Mouse (Mus musculus): ENCODE results near the gene Axdnd1. TPM values are rescaled to one million over a fixed set of nuclear protein-coding genes. Genes with fewer than 3 reads are reported as not detected.

Gene Axdnd1
- polyA plus RNA-seq (2017; shearing (Covaris generic)), result 1 to 10 TPM in 1 of 3 experiments, under 1 TPM in 2; 0.34 to 1.0 (median 0.69) TPM

- ATAC-seq, result peak; percentile 88
Measured at GRCm38 (mm10) chr1:156420671-156421297, at the start of gene Axdnd1. TSS of gene Axdnd1 (minus strand) at chr1:156421159.

- ATAC-seq, result no peak
Measured at GRCm38 (mm10) chr1:156470557-156470956, 49.6 kb upstream of the Axdnd1 start.

GRCm38 (mm10) chr1:156468576-156468975, 47.6 kb upstream of the Axdnd1 start:
- no peak for ATAC-seq

GRCm38 (mm10) chr1:156467655-156468255, 46.8 kb upstream of the Axdnd1 start:
- ATAC-seq, result no peak

DNA sequence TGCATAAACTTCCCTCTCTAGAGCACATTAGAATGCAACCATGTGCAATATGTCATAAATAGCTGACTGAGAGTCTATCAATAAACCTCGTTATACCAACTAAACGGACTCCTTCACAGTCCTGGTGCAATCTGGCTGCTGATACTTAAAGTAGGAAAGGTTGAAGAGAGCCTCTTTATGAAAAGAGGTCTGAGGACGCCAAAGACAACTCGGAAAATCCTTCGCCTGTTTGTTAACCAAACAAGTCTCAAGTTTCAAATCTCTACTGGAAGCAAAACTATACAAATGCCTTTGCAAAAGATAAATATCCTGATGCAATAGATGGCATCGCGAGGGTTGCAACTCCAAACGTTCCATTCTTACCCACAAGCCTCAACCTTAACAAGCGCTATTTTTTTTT, 44.0 kb upstream of the Axdnd1 start:
- ATAC-seq, result no peak

- no peak for ATAC-seq
Measured at GRCm38 (mm10) chr1:156463981-156464853, 43.3 kb upstream of the Axdnd1 start.

DNA sequence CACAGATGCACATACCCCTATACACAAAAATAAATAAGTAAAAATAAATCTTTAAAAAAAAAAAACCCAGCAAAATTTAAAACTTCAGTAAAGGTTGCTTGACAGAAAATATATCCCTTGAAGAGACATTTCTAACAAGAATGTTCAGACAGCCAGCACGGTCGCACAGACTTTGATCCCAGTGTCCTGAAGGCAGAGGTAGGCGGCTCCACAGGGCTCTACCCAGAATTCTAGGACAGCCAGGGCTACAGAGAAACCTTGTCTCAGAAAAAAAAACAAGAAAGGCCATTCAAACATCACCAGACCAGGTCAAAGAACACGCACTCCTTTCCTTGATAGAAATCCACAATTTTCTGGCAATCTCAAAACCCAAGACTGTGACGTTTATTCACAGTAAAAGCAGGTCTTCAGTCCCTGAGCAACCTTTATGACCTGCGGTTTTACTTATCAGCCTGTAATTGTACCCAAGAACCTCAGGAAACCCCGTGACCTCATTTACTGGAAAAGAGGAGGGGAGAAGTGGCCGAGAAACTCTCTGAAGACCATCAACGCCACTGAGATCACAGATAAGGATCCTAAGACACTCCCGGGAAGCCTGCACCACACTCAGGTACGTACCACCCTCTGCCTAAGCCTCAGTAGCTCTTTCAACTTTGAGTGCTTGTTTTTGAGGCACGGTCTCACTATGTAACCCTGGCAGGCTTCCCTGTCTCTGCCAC, 41.5 kb upstream of the Axdnd1 start:
- ATAC-seq, result peak; percentile 15

GRCm38 (mm10) chr1:156461036-156461435, 40.1 kb upstream of the Axdnd1 start:
- no peak for ATAC-seq

- peak; percentile 5 for ATAC-seq
Measured at GRCm38 (mm10) chr1:156460216-156460615, 39.3 kb upstream of the Axdnd1 start.

- peak; percentile 81 for ATAC-seq
Measured at GRCm38 (mm10) chr1:156459690-156460089, 38.7 kb upstream of the Axdnd1 start.

GRCm38 (mm10) chr1:156458391-156459060, 37.6 kb upstream of the Axdnd1 start:
- ATAC-seq, result no peak

DNA sequence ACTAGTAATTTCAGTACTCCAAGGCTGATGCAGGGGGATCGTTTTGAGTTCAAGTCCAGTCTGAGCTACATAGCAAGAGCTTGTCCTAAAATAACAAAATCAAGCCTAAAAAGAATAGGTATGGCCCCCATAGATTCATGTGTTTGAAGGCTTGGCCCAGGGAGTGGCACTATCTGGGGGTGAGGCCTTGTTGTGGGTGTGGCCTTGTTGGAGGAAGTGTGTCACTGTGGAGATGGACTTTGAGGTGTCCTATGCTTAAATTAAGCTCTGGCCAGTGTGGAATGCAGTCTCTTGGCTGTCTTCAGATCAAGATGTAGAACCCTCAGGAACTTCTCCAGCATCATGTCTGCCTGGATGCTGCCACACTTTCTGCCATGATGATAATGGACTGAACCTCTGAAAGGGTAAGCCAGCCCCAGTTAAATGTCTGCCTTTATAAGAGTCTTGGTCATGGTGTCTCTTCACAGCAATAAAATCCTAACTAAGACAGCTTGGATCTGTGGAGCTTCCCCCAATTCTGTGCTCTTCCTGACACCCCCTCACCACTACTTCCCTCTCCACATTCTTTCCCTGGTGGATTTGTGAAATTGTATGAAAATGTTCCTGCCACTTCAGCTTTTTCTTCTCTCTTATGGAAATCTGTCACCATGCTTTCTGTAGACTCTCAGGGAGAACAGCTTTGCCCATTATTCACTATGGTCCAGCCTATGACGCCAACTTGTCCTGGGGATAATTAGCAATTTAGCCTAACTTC, 34.2 kb upstream of the Axdnd1 start:
- no peak for ATAC-seq

- ATAC-seq, result peak; percentile 73
Measured at GRCm38 (mm10) chr1:156454384-156454783, 33.4 kb upstream of the Axdnd1 start.

DNA sequence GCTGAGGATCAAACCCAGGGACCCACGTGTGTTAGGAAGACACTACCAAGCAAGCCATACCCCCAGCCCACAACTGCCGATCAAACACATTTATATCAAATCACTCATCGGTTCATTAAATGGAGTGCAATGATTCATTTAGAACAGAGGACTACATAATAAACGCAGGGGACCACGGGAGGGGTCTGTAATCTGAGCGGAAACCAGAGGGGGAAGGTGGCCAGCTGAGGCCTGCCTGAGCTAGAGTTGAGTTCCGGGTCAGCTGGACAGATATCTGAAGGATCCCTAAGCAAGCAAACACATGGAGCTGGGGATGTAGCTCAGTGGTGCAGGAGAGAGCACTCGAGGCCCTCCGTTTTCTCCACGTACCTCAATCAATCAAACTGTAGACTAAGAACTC, 32.9 kb upstream of the Axdnd1 start:
- ATAC-seq, result no peak

DNA sequence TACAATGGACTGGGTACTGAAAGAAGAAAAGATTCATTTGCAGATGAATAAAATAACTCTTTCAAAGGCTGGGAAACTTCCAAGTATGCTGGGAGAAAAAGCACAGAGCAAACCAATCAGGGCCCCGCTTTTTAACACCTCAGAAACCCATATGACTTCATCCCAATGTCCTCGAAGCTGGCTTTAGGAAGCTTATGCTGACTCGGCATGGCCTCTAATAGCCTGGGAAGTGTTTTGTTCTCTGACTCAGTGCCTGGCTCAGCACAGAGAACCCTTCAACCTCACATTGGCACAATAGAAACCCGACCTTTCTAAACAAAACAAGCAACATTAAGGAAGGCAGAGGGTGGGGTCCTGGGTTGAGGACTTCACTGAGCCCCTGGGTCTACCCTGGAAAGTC, 29.5 kb upstream of the Axdnd1 start:
- ATAC-seq, result no peak

DNA sequence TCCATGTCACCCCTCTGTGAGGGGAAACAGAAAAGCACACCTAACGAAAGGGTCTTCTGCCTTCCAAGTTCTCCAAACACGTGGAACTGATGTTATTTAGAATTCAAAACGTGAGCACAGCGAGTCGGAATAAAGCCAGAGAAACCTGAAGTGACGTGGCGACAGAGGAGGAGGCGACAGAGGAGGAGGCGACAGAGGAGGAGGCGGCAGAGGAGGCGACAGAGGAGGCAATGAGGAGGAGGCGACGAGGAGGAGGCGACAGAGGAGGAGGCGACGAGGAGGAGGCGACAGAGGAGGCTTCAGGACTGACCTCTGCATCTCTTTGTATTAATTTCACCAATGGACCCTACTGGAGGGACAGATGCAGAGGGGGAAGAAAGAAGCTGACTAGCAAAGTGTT, 28.7 kb upstream of the Axdnd1 start:
- ATAC-seq, result no peak

GRCm38 (mm10) chr1:156449089-156449488, 28.1 kb upstream of the Axdnd1 start:
- no peak for ATAC-seq

DNA sequence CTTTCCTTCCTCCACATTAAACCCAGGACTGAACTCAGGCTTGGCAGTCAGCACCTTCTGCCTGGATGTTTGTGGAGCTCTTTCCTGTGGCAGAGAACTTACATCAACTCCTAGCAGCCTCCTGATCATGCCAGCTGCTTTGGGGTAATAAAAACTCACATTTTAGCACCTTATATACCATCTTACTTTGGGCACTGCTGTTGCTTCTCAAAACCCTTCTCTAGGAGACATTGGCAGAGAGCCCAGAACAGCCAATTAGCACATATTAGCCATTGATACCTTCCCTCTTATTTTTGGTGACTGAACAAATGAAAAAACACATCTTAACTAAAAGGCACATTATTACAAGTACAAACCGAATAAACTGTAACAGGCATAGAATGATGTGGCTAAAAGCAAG, 24.1 kb upstream of the Axdnd1 start:
- no peak for ATAC-seq

GRCm38 (mm10) chr1:156442776-156443175, 21.8 kb upstream of the Axdnd1 start:
- no peak for ATAC-seq

- ATAC-seq, result no peak
Measured at GRCm38 (mm10) chr1:156442266-156442665, 21.3 kb upstream of the Axdnd1 start.

GRCm38 (mm10) chr1:156437726-156438125, 16.8 kb upstream of the Axdnd1 start:
- peak; percentile 35 for ATAC-seq
